Mouse (Mus musculus) T-helper 17 cell (primary cell): Measurements from ENCODE around the gene Npy5r.

ENCODE experiments used
- in situ Hi-C, 2 experiments: fragments of 300-600 bp; cut with MboI, MseI; formaldehyde crosslinking; loops; 1 replicate in 1 of 2; 2 replicates in 1 of 2; pipeline ENCODE4 v1.15.1; 2025; ENCODE audit warnings: high pct_unique_total_duplicates in 2 of 2

Npy5r gene

DNA sequence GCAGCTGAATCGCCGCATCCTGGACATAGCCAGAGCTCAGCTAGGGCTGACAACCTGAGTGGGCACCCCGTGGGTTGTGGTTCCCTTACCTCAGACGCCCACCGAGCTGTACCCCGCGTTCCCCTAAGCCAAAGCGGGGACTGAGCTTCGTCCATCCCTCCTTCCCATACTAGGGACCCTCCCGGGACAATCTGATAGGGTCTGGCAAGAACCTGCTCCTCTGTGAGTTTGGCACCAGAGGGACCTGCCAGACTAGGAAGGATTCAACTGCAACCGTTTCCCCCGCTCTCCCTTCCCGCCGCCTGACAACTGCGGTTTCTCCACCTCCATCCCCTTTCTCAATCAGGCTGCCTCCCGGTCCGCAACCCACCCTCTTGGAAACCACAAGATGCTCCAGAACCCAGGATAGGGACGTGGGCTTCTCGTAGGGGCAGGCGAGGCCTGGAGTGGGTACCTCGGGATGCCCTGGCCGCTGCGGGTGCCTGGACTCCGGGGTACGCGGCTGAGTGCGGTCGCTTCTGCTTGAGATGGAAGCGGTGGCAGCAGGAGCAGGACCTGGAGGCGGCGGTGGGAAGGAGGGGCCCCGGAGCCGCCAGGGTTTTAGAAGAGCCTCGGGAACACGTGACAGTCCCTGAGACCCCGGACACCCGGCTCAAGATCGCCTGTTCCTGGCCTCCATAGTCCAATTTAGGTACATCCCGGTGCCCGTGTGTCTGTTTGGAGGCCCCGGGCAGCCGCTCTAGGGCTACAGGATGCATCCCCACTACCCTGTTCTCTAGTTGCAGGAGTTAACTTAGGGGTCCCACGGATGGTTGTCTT lies at the start of gene Npy5r:
Npy5r (minus strand) TSS at position 618 of the 819 bp plus-strand sequence.
- in situ Hi-C loops: no loop called here

DNA sequence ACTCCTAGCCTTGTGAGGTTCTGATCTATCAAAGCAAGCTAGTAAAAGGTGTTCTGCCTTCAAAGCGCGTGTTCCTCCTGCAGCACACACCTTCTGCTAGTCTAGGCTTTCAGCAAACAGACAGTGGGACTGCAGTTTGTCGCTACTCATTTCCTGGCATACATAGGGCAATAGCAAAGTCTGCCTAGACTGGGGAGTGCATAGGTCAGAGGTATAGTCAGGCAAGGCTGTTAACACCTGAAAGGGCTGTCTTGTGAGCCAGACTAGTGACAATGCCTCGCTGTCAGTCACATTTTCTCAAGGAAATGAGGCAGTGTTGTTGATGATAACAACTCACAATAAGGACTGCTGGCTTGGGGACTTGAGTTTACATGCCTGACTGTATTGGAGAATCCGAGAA lies 44.0 kb upstream of the Npy5r start:
- in situ Hi-C loops: no loop called here

DNA sequence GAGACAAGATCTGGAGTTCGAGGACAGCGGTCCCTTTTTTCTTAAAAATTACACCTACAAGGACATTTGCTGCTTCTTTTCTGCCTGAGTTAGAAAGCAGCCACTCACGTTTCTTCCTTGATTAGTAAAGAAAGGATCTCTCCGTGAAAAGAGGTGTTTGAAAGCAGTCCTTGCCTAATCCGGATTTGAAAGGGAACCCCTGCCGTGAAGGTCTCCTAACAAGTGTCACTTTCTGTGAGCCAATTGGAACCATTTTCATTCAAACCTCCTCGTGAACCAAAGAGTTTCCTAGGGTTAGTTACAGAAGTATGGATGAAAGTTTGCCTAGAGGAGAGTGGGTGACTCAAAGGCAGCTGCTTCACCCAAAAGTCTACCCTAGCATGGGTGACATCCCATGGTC lies 41.5 kb upstream of the Npy5r start:
- in situ Hi-C loops: no loop called here

DNA sequence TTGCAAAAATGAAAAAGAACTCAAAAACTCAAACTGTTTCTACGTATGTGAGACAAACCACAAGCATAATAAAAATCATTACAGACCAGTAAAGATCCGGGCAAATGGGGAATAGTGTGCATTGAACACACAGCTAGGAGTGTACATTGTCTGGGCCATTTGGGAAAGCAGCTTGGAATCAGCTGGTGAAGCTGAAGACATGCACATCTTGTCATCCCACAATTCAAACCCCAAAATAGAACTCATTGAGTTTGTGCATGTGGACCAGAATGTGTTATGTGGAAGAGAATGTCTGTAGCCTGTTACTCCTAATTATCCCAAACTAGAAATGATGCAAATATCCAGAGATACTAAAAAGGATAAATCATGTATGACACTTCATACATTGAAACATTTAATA lies 34.9 kb upstream of the Npy5r start:
- in situ Hi-C loops: loop anchor here in 1 of 2 experiments (25.0 kb wide), 1 partner anchor 189 kb away; no protein-coding TSS in a partner anchor

DNA sequence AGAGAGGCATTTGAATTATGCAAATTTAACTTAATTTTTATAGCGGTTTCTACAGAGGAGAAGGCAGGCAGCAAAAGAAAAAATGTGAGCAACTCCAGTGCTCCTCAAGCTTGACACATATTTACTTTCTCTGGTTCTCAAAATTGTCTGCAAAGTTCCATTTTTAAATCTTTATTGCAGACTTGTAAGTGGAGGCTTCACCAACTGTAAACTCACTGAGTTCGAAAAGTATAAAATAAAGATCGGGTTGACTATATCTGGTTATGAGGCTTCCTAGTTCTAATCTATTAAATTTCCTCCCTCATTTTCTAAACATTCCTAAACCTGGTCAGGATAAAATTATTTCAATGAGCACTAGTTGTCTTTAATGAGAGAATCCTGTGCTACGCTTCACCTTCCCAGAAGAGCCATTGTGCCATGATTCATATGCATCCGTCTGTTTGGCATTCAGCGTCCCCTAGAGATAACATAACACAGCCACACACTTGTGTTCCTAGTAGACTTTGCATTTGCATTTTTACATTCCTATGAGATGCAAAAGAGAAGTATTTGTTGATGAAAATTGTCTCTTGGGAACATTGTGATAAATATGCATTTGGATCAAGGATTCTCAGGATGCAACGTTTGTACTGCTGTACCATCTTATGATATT lies 26.5 kb upstream of the Npy5r start:
- in situ Hi-C loops: loop anchor here (10.0 to 25.0 kb wide), 2 partner anchors 198 to 880 kb away; no protein-coding TSS in a partner anchor

DNA sequence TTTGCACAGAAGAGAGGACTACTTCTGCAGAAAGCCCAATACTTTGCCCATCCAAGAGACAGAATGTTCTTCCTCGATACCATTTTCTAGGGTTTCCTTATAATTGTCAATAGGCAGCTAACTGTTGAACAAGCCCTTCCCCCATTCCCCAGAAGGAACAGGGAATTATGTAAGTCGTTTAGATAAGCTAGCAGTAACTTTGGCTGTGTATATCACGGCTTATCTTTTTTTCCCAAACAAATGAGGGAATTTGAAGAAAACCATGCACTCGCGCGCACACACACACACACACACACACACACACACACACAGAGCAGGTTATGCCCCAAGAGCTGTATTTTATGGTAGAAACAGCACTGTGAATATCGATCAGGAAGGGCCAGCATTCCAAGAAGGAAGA lies 10.9 kb upstream of the Npy5r start:
- in situ Hi-C loops: no loop called here

DNA sequence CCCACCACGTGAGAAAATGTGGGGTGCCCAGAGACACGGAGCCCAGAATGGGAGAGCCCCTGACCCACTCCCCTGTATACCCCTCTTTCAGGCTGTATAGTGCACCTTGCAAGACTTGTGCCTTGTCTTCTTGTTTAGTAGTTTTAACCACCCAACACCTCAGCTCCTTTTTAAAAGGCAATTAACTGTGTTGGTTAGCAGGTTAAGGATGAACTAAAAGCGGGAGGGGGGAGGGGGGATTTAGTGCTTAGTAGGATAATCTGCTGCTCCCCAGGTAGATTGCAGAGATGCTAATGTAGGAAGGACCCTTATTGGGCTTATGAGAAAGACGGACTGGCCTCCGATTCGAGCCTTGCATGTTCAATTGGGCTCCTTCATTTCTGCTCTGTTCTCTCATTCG lies 10.1 kb upstream of the Npy5r start:
- in situ Hi-C loops: no loop called here

DNA sequence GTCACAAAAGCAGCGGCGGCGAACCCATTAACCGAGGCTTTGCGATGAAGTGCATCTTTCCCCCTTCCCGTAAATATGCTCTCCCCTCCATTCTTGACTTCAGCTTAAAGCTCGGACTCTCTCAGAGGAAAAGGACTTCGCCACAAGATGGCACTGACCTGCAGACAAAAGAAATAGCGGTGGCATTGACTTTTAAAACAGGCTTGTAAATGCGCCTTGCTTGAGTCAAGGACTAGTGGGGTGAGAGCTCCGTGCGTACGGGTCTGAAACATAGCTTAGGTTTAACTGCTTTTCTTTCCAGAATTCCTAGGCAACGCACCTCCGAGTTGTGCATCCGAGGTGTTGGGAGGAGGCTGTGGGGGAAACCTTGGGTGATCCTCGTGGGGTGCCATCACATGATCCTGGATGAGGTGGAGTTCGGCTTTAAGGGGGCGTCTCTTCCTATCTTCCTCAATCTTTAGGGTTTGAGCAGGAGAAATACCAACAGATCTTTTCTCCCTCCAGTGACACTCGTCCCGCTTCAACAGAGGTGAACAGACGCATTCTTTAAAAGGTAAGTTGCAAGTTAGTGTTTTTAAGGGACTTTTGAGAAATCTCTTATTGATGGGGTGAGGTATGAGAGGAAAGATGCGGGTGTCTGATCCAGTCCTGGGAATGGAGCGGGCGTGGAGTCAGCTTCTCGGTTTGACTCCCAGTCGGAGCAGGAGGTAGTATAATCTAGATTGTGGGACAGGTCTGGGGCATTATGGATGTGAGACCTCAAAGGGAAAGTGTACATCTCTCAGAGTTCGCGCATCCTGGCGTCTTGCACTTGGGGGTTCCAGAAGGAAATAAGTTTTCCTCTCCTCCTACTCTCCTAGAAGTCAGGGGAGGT lies 9.3 kb upstream of the Npy5r start, which contains the start of gene Npy1r:
Npy1r (plus strand) TSS at position 223 of the 874 bp plus-strand sequence.
- in situ Hi-C loops: no loop called here

DNA sequence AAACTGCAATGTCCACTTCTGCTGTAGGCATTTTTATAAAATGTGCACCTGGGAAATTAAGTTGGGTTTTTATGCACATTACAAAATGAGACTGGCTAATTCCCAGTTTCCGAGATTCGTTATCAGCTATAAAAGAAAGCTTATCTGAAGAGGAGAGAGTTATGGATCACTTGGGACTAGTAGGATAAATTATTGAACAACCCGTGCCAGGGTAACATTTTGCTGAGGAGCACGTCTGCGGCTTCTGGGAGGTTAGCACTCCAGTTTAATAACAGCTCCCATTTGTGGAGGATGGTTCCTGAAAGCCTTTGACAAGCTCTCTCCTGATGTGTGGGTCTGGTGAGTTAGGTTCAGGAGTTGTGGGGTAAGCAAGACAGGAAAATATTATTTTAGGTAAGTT lies 2.5 kb upstream of the Npy5r start:
- in situ Hi-C loops: no loop called here

DNA sequence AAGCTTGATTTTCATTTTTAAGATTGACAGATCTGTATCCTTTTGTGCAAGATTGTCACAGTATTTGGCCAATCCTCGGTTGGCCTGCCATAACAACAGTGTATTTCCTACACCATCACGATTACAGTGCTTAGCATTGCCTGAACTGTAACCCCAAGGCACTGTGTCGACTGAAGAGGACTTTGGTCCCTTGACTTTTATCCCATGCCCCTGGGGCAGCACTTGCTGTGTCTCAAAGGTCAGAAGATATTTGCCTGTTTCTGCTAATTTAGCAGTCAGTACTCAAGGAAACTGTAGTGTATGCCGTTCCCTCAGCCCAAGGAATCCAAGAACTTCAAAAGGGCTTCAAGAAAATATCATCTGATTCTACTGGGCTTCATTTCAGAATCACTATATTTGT lies 871 bp upstream of the Npy5r start:
- in situ Hi-C loops: no loop called here

DNA sequence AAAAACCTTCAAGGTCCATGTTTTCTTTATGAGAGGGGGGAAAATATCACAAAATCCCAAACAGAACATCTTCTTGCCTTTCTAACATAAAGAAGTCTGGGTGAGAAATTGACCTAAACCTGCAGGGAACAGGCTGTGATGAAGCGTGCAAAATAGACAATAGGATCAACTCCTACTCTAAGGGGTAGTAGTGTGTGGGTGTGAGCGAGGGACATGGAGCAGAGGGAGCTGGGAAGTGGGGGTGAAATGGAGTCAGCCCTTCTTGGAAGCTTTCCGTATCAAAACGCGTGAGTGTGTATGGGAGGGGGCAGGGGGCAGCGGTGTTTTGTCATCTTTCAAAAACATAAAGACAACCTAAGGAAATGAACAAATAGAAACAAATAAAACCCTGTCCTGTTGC lies 467 bp upstream of the Npy5r start:
- in situ Hi-C loops: no loop called here

DNA sequence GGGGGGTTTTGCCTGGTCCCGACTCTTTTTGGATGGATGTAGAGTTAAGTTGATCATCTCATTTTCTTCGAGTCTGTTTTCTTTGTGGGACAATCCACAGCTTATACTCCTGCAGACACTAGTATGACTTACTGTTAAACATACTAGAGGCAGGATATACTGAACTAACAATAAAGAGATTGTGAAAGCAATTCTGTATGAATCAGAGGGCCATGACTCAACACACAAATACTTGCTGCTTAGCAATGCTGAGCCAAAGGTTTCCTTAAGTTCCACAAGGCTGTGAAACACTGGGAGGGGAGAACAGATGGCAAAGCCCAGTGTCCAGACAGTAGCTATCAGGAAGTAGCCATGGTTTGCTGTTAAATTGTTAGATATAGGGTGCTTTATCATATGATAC lies 6.7 kb downstream of the Npy5r start:
- in situ Hi-C loops: no loop called here

DNA sequence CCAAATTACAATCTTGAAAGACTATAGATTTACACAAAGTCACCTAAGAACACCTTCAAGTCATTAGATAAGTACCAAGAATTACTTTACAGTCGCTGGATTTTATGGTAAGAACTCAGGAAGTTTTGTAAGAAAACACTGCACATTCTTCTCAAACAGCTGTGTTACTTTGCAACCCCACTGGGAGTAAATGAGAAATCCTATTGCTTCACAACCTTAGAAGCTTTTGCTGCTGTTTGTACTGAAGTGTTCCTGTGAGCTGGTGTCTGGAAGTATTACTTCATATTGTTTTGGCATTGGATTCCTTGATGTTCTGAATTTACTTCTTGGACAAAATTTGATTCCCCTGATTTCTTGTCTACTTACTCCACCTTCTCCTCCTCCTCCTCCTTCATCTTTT lies 57.2 kb downstream of the Npy5r start:
- in situ Hi-C loops: no loop called here
